Mouse (Mus musculus): ENCODE data around the gene Kcnmb2.

- TF ChIP-seq POLR2A (IDR thresholded peaks at IDR 0.05; ENCODE audit: insufficient read depth, low read depth, low read length), result no peak
- TF ChIP-seq CTCF (IDR thresholded peaks at IDR 0.05; ENCODE audit: insufficient read depth, low read depth, low read length), result no peak
These were observed 161.0 kb downstream of the Kcnmb2 start for GRCm38 (mm10) chr3:32063312-32063711.
